Mouse (Mus musculus): Measurements from ENCODE around the gene Atm. TPM values are rescaled to one million over a fixed set of nuclear protein-coding genes. Genes with fewer than 3 reads are reported as not detected.

Gene Atm
- polyA plus RNA-seq, 1 experiment from 2014 or later = 3.5 TPM

GRCm38 (mm10) chr9:53390136-53390535 is 146.4 kb downstream of the Atm start:
- Histone ChIP-seq H3K4me3 (ENCODE audit: low read depth, low read length) (no peak overlapping the region), H3K36me3 (ENCODE audit: insufficient read depth, low read length) (peaks cover 8% of the 10 kb centered on the region; the same call in 1 of the 2 replicates), H3K27me3 (replicated peaks; ENCODE audit: insufficient read depth, low read length) (no peaks in the 10 kb centered on the region), H3K4me1 (ENCODE audit: insufficient read depth, low read depth, low read length) (peaks cover under 1% of the 10 kb centered on the region; the same call in 1 of the 2 replicates), H3K9me3 (ENCODE audit: low read length) (no peaks in the 10 kb centered on the region), H3K27ac (ENCODE audit: low read length) (no peak overlapping the region), H3K9ac (replicated peaks; ENCODE audit: low read depth) (no peak overlapping the region), H3K4me2 (replicated peaks; ENCODE audit: low read depth, low read length) (no peak overlapping the region)
- WGBS = 63% methylated on average over 7 of the region's 7 CpGs
- ATAC-seq (no peak), DNase-seq (ENCODE audit: low spot score) (no peak)
- no peak for TF ChIP-seq CTCF (IDR thresholded peaks at IDR 0.05)
- TF ChIP-seq EP300 (IDR thresholded peaks at IDR 0.05) = no peak

Small RNA genes within 50 kb of the gene (microRNA-seq; reads per million reads assigned to microRNA genes)
- gene Mir130c = not detected

Other genes starting within 250 kb of the Atm start
- gene Exph5, start 235.1 kb downstream of the Atm start, polyA plus RNA-seq (2015; fragmentation: Nextera tagmentation; extraction: Ambion mirVana) = 7.2 and 8.1 TPM in 2 replicates
- 30.2 and 37.3 TPM in 2 replicates for gene Kdelc2, start 152.7 kb downstream of the Atm start, polyA plus RNA-seq (2015; fragmentation: Nextera tagmentation; extraction: Ambion mirVana)
- gene 4930550C14Rik, start 134.4 kb downstream of the Atm start, polyA plus RNA-seq (2015; fragmentation: Nextera tagmentation; extraction: Ambion mirVana) = 2.6 and 2.8 TPM in 2 replicates
- 6.8 and 7.9 TPM in 2 replicates for gene Npat, start 307 bp upstream of the Atm start, polyA plus RNA-seq (2015; fragmentation: Nextera tagmentation; extraction: Ambion mirVana)
- gene Acat1, start 73.6 kb upstream of the Atm start, polyA plus RNA-seq (2015; fragmentation: Nextera tagmentation; extraction: Ambion mirVana) = 65.7 and 66.6 TPM in 2 replicates
- 24.2 and 25.2 TPM in 2 replicates for gene Cul5, start 133.3 kb upstream of the Atm start, polyA plus RNA-seq (2015; fragmentation: Nextera tagmentation; extraction: Ambion mirVana)
- 0.29 and 0.33 TPM in 2 replicates for gene Rab39, start 169.5 kb upstream of the Atm start, polyA plus RNA-seq (2015; fragmentation: Nextera tagmentation; extraction: Ambion mirVana)
- 1.2 TPM in 2 replicates for gene Slc35f2, start 234.8 kb upstream of the Atm start, polyA plus RNA-seq (2015; fragmentation: Nextera tagmentation; extraction: Ambion mirVana)